Mouse (Mus musculus) heart, adult 2 months (tissue): ENCODE results near the gene Ddx59. TPM values are rescaled to one million over a fixed set of nuclear protein-coding genes. Genes with fewer than 3 reads are reported as not detected.
A peak's percentile ranks its signal among the peaks of the same experiment; 100 is the strongest.

ENCODE experiments used
- DNase-seq, 2 experiments: peaks; one replicate each; pipeline ENCODE4 v3.0.0; 2021
- H3K27ac ChIP-seq: fragments of 200-600 bp; 2 replicates; pipeline ENCODE4 v1.8.1; 2022
- H3K27me3 ChIP-seq: fragments of 200-500 bp; 2 replicates; pipeline ENCODE4 v1.6.1; 2012; ENCODE audit warnings: mild to moderate bottlenecking, low read length, inconsistent platforms, mixed read lengths; ENCODE audit not compliant: control insufficient read depth, insufficient read depth
- H3K36me3 ChIP-seq: fragments of 200-500 bp; 2 replicates; pipeline ENCODE4 v1.6.1; 2012; ENCODE audit warnings: low read length, inconsistent platforms; ENCODE audit not compliant: control insufficient read depth, insufficient read depth
- H3K4me1 ChIP-seq: fragments of 200-500 bp; 2 replicates; pipeline ENCODE4 v1.6.1; 2011; ENCODE audit warnings: low read length; ENCODE audit not compliant: control insufficient read depth, insufficient read depth
- H3K4me3 ChIP-seq: fragments of 200-600 bp; 2 replicates; pipeline ENCODE4 v1.8.1; 2022
- H3K79me2 ChIP-seq: fragments of 200-500 bp; replicated peaks from 2 replicates; pipeline ENCODE4 v1.6.1; 2012; ENCODE audit warnings: mild to moderate bottlenecking, inconsistent platforms, low read length, moderate library complexity, mixed read lengths; ENCODE audit not compliant: control insufficient read depth, insufficient read depth
- H3K9ac ChIP-seq: fragments of 200-500 bp; 2 replicates; pipeline ENCODE4 v1.6.1; 2012; ENCODE audit warnings: low read depth, mild to moderate bottlenecking, control low read depth, inconsistent platforms, low read length, mixed read lengths
- CTCF ChIP-seq: fragments of 200-600 bp; IDR thresholded peaks from 2 replicates; pipeline ENCODE4 v1.8.1; 2022; ENCODE audit warnings: antibody characterized with exemption, mild to moderate bottlenecking, moderate library complexity
- EP300 ChIP-seq: fragments of 200-500 bp; IDR thresholded peaks from 2 replicates; pipeline ENCODE4 v1.6.1; 2011; ENCODE audit warnings: low read depth, low read length, control low read depth; ENCODE audit not compliant: insufficient read depth
- POLR2A ChIP-seq: fragments of 200-500 bp; IDR thresholded peaks from 2 replicates; pipeline ENCODE4 v1.6.1; 2011; ENCODE audit warnings: mild to moderate bottlenecking, low read depth, low read length, control low read depth; ENCODE audit not compliant: insufficient read depth
- WGBS: fragments of 180-500 bp; shearing (Covaris S2); methylation state at CpG from one replicate; pipeline ENCODE4 v1.1.7; 2018; 5-methylcytosine and 5-hydroxymethylcytosine counted together
- intact Hi-C: fragments of 180-260 bp; cut with DNase I; formaldehyde crosslinking; loops from one replicate; pipeline ENCODE4 v1.15.1; 2025
- long read RNA-seq: library from polyadenylated mRNA; stranded (forward); transcript quantifications from one replicate; pipeline ENCODE4 v2.0.0, GENCODE M21; 2021
- polyA plus RNA-seq: library from polyadenylated mRNA; depleted of rRNA; stranded (reverse); fragments of >200 nt; gene quantifications from 2 replicates; pipeline ENCODE4 v1.2.3, GENCODE M21; 2012; rRNA removed
- total RNA-seq, 2 experiments: library from RNA; stranded (reverse); gene quantifications; 2 replicates each; pipeline ENCODE4 v1.2.3; 2021

Gene Ddx59
- total RNA-seq, result 10 to 100 TPM; 11.8 to 14.1 TPM
- 4.2 and 7.0 TPM in 2 replicates for polyA plus RNA-seq
- long read RNA-seq, transcript Ddx59-201 (8 exons, 2,166 nt), result major isoform, 5 of 12 reads
- long read RNA-seq, partial matches to known transcripts, result 3 of 12 reads
- long read RNA-seq, other reads (novel, unspliced or antisense), result 4 of 12 reads

GRCm38 (mm10) chr1:136414798-136415755 lies at the start of gene Ddx59:
Ddx59 (plus strand) TSS chr1:136415271.
- Histone ChIP-seq H3K9ac (peak within 1 kb of the TSS; percentile 96), H3K36me3 (no peaks in the 10 kb centered on the region), H3K27ac (peak within 1 kb of the TSS; percentile 100), H3K79me2 (no peaks in the 10 kb centered on the region), H3K27me3 (no peaks in the 10 kb centered on the region), H3K4me1 (no peaks in the 10 kb centered on the region; the same call in 1 of the 2 replicates), H3K4me3 (peak within 1 kb of the TSS; percentile 77)
- 1% methylated on average over 78 of the region's 78 CpGs for WGBS
- intact Hi-C loops, result loop anchor here (1.0 to 2.0 kb wide), 2 partner anchors 34 to 69 kb away; partner anchors contain the start of gene Camsap2
- TF ChIP-seq EP300 (0 out of 2 replicates have a peak, but pooled peaks have one; percentile 51), POLR2A (peak; percentile 71), CTCF (no peak)
- peak; percentile 99 to 100 for DNase-seq

DNA sequence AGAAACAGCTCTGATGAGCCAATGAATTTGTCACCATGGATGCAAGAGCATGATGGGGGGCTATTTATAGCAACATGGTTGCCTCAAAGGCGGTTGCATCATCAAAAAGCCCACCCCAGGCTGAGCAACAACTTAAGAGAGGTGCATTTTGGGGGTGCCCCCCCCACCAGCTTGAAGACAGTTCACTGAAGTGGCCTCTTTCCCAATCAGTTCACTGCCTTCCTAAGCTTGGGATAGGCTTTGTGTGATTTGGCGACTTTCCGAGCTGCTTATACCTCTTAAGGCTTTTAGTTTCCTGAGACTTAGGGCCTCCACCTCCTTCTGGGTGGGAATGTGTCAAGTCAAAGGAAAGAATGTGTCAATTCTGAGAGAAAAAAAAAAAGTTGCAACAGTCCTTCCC lies 49.1 kb upstream of the Ddx59 start:
- H3K27ac ChIP-seq, result no peak overlapping the region
- H3K4me3 ChIP-seq, result no peak overlapping the region
- no peaks in the 10 kb centered on the region for H3K4me1 ChIP-seq
- H3K36me3 ChIP-seq, result no peaks in the 10 kb centered on the region
- TF ChIP-seq POLR2A, result no peak
- TF ChIP-seq EP300, result no peak
- TF ChIP-seq CTCF, result no peak
- WGBS, result 71% methylated on average over 3 of the region's 3 CpGs
- H3K79me2 ChIP-seq, result no peaks in the 10 kb centered on the region
- no peak for DNase-seq
- no peaks in the 10 kb centered on the region for H3K27me3 ChIP-seq
- intact Hi-C loops, result no loop called here
- H3K9ac ChIP-seq, result no peak overlapping the region

- Histone ChIP-seq H3K27me3 (no peaks in the 10 kb centered on the region), H3K79me2 (no peaks in the 10 kb centered on the region), H3K4me1 (peaks cover 6% of the 10 kb centered on the region), H3K36me3 (no peaks in the 10 kb centered on the region), H3K27ac (no peak overlapping the region), H3K4me3 (no peak overlapping the region), H3K9ac (no peak overlapping the region)
- WGBS, result 97% methylated on average over 7 of the region's 7 CpGs
- TF ChIP-seq POLR2A (no peak), CTCF (no peak), EP300 (no peak)
- intact Hi-C loops, result no loop called here
- no peak for DNase-seq
Measured at GRCm38 (mm10) chr1:136379261-136379660, 35.8 kb upstream of the Ddx59 start.

GRCm38 (mm10) chr1:136380161-136380560 lies 34.9 kb upstream of the Ddx59 start:
- H3K4me1 ChIP-seq, result peaks cover 6% of the 10 kb centered on the region
- H3K27me3 ChIP-seq, result no peaks in the 10 kb centered on the region
- TF ChIP-seq POLR2A, result no peak
- TF ChIP-seq EP300, result no peak
- no peak for TF ChIP-seq CTCF
- WGBS, result 82% methylated on average over 4 of the region's 4 CpGs
- no peak for DNase-seq
- H3K27ac ChIP-seq, result no peak overlapping the region
- no peaks in the 10 kb centered on the region for H3K36me3 ChIP-seq
- no peaks in the 10 kb centered on the region for H3K79me2 ChIP-seq
- no peak overlapping the region for H3K4me3 ChIP-seq
- intact Hi-C loops, result loop anchor here (2.0 kb wide), 1 partner anchor 35 kb away; the partner anchor contains the start of gene Ddx59
- H3K9ac ChIP-seq, result no peak overlapping the region

DNA sequence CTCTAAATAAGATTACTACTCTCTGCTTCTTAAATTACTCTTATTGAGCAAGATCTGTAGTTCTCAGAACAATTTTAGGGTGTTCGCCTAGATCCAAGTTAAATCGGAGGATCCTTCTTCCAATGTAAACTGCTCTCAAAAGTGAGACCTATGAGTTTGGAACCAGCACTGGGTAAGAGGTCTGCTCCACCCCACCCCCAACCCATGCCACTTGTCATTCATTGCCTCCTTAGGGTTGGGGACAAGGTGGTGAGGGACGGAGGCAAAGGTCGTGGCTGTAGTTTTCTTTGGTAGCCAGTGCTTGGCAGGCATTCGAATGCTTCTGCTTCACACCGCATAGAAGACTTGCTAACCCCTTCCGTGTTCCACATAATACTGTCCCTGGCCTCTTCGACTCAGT lies 34.5 kb upstream of the Ddx59 start:
- no peak overlapping the region; the same call in 1 of the 2 replicates for H3K27ac ChIP-seq

More for the DNA sequence above, 34.5 kb upstream of the Ddx59 start:
- no peak for TF ChIP-seq POLR2A
- no peak for TF ChIP-seq CTCF
- no peak for TF ChIP-seq EP300
- DNase-seq, result no peak
- Histone ChIP-seq H3K79me2 (no peaks in the 10 kb centered on the region), H3K9ac (no peak overlapping the region), H3K27me3 (no peaks in the 10 kb centered on the region), H3K4me1 (peaks cover 6% of the 10 kb centered on the region), H3K4me3 (no peak overlapping the region), H3K36me3 (no peaks in the 10 kb centered on the region)
- WGBS, result 85% methylated on average over 8 of the region's 8 CpGs
- intact Hi-C loops, result loop anchor here (2.0 kb wide), 1 partner anchor 34 kb away; the partner anchor contains the start of gene Ddx59
